Comparison of ENCODE assay signal across 9 mouse cellular contexts in the genomic region with DNA sequence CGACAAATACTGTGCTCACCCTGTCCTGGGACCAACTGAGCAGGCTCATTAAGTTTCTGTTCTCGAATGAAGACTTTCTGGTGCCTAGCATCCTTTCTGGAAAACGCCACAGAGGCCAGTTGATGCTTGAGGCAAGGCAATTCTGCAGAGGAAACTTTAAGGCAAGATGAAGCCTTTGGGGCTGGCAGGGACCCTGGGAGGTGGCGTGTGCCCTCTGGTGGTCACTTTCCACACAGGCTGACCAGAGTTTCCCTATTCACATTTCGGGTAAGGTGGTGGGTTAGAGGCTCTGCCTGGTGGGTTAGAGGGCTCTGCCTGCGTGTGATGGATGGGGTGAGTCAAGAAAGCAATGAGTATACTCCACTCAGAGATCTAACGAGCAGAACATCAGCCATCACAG. TPM values are rescaled to one million over a fixed set of nuclear protein-coding genes. Genes with fewer than 3 reads are reported as not detected.
DNase-seq lines count a peak whose midpoint lies in the region; TF ChIP-seq lines count a peak whose summit lies in the region.
"Had no signal": no experiment of that assay in that cellular context is flagged by ENCODE, and none has a peak within 500 bp of the region (broad histone marks: within the 10 kb centered on the region; RNA-seq: fewer than 3 reads in every experiment).

No protein-coding gene starts in this region.

- no peak for TF ChIP-seq POLR2A in bone marrow macrophage, adult 2 months (IDR thresholded peaks at IDR 0.05; ENCODE audit: borderline replicate concordance, low read depth, low read length)

- no peaks in the 10 kb centered on the region for H3K9me3 ChIP-seq in limb, embryonic 10.5 days (replicated peaks)

- no peak overlapping the region for H3K27ac ChIP-seq in bone marrow macrophage, adult 2 months (ENCODE audit: insufficient read depth, low read depth, low read length)
- H3K27ac ChIP-seq in limb, embryonic 10.5 days, result 0 out of 2 replicates have a peak overlapping the region, but pooled peaks have one; percentile 20

- WGBS in limb, embryonic 10.5 days, result 28% methylated on average over 7 of the region's 7 CpGs

- peak; percentile 68 for DNase-seq in kidney, adult 18-20 months
- no peak for DNase-seq in kidney, adult 11 months
- peak; percentile 43 to 54 for DNase-seq in CD8-positive naive resting alpha-beta T cell, adult 2 months (ENCODE audit: low read depth in 2 of 2, low spot score in 2 of 2)
- peak; percentile 49 for DNase-seq in gastrocnemius, postnatal 14 days
- peak; percentile 87 for DNase-seq in limb, embryonic 10.5 days (ENCODE audit: low spot score)
- DNase-seq in natural killer cell, adult 2 months (ENCODE audit: low spot score in 2 of 2), result peak; percentile 35 to 58
- no peak for DNase-seq in urinary bladder, postnatal 10 days (ENCODE audit: low spot score)

- intact Hi-C loops in gastrocnemius, postnatal 14 days (cut with DNase I; ENCODE audit: low total_unique reads), result loop anchor here (5.0 to 10.0 kb wide), 2 partner anchors 627 to 779 kb away; no protein-coding TSS in a partner anchor

- H3K36me3 ChIP-seq in limb, embryonic 10.5 days, result no peaks in the 10 kb centered on the region

- H3K4me1 ChIP-seq in bone marrow macrophage, adult 2 months (ENCODE audit: control insufficient read depth, insufficient read depth, low read length), result no peaks in the 10 kb centered on the region
- peaks cover 21% of the 10 kb centered on the region for H3K4me1 ChIP-seq in limb, embryonic 10.5 days

- H3K4me3 ChIP-seq in bone marrow macrophage, adult 2 months (ENCODE audit: insufficient read depth, low read length), result no peak overlapping the region
- no peak overlapping the region for H3K4me3 ChIP-seq in limb, embryonic 10.5 days
- H3K4me3 ChIP-seq: erythroblast, embryonic 14.5 days had no signal

- no peaks in the 10 kb centered on the region for H3K27me3 ChIP-seq in limb, embryonic 10.5 days (ENCODE audit: low read depth, poor library complexity, severe bottlenecking)

- TF ChIP-seq CTCF in bone marrow macrophage, adult 2 months (IDR thresholded peaks at IDR 0.05; ENCODE audit: low read depth, low read length), result peak; percentile 75

RNA-seq across cellular contexts. Expression of gene Zfp36l1, which starts 28.7 kb away (rescaled TPM):
- 265 and 268 TPM in 2 replicates for polyA plus RNA-seq in bone marrow macrophage, adult 2 months (2012; ENCODE audit: insufficient read depth, insufficient read length, missing spikeins)
- 10 to 100 TPM; 42.4 to 53.9 TPM for total RNA-seq in gastrocnemius, postnatal 14 days (2021)
- 88.4 and 96.4 TPM in 2 replicates for polyA plus RNA-seq in limb, embryonic 10.5 days (2016; fragmentation: Nextera tagmentation; extraction: Ambion mirVana)

Comparison
In these comparisons a context has a peak if more than half of its experiments do, and no peak if none do; other contexts are left out.
1. DNase-seq: peak in kidney, adult 18-20 months (single experiment), CD8-positive naive resting alpha-beta T cell, adult 2 months (2 of 2), gastrocnemius, postnatal 14 days (single experiment), limb, embryonic 10.5 days (single experiment) and natural killer cell, adult 2 months (2 of 2); none in kidney, adult 11 months (single experiment) and urinary bladder, postnatal 10 days (single experiment).